Mouse (Mus musculus): Measurements from ENCODE around the gene Cntnap2.

Cntnap2 gene

DNA sequence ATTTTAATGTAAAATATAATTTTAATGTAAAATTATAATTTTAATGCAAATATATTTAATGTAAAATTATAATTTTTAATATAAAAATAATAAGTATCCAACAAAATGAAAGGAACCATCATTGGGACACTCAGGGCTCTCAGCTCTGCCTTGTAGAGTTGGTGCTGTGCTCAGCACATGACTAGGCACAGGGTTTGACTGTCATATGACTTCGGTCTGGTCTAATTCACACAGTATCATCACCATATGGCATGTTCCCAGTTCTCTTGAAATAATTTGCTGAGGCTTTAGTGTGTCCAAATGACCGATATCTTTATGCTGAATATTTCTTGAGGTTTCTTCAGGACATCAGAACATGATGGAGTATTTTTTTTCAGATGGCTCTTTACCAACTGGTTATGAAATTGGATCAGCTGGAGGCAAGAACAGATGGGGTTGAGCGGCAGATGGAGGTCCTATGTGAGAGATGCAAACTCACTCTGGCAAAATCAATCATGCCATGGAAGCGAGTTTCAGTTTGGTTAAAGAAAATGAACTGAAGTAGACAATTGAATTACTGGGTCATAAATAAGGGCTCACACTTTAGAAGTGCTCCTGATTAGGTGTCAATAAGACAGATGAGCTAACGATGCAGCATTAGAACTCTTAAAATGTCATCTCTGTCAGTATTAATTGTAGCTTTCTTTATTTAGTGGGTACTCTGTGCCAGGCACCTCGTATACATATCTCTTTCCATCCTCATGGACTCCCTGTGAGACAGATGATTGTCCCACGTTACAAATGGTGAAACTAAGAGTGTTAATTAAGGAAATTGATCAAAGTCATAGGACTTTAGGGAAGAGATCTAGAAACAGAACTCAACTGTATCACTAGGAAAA lies 1645.4 kb downstream of the Cntnap2 start:
- no peak for DNase-seq

DNA sequence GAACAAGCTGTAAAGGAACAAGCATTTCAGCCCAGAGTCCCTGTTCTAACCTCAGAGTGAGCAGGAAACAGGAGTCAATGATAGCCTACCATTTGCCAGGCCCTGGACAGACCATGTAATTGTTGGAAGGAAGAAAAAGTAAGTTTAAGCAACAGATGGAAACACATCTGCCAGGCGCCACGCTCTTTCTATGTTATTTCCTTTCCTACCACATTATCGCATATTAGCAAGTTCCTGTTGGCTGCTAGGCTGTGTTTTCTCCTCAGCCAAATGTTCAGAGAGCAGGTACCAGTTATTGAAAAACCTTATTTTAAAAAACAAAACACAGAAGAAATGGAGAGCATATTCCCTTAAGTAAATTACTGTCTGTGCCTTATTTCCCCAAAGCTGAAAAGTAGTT lies 1646.8 kb downstream of the Cntnap2 start:
- DNase-seq, result no peak

DNA sequence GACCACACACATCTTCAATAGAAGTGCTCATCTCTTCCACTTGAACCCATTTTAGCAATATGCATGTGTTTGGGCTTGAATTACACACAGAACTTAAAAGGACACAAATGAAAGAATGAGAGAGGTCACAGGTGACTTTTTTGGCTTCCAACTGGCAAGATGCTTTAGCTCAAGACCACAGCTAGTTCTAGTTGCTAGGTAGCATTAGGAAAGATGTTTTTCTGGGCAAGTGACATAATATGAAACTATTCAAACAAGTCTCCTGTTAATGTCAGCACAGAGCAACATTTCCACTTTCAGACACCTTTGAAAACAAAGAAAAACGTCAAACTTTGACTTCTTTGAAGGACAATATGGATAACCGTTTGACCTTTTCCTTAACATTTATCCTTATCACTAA lies 1657.4 kb downstream of the Cntnap2 start:
- DNase-seq, result no peak

DNA sequence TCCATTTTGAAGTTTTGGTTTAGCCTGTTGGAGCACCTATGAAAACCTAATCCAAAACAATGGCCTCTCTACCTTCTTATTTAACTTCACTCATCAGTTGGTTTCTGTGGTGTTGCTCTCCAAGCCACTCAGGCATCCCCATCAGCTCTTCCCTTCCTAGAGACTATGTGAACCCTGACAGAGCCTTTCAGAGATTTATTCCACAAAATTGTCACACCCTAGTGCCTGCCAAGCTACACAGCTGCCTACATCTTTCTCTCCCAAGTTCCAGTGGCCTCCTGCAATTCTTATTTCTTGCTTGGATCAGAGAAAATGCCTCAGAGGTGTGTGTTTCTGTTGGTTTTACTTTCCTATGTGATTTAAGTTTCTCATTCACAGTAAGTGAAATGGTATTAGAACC lies 1674.6 kb downstream of the Cntnap2 start:
- DNase-seq, result no peak

- no peak for DNase-seq
These were observed 1689.3 kb downstream of the Cntnap2 start for GRCm38 (mm10) chr6:46748448-46748847.

- DNase-seq, result no peak
These were observed 1704.3 kb downstream of the Cntnap2 start for GRCm38 (mm10) chr6:46763481-46763880.

DNA sequence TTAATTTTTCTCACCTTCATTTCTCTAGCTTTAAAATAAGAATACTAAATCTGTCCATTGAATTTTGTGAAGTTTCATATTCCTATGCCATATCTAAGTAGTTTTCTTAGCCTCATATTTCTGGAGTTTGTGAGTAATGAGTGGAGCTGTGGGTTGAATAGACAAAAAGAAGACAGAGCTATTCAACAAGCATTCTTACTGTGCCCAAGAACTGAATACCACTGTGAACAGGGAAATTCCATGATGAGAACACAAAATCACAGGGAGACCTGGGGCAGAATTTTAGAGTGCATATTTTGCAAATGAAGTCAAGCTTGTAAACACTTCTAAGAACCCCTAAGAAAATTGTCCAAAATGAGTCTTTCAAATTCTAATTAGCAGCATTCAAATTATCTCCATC lies 1715.4 kb downstream of the Cntnap2 start:
- DNase-seq, result no peak

DNA sequence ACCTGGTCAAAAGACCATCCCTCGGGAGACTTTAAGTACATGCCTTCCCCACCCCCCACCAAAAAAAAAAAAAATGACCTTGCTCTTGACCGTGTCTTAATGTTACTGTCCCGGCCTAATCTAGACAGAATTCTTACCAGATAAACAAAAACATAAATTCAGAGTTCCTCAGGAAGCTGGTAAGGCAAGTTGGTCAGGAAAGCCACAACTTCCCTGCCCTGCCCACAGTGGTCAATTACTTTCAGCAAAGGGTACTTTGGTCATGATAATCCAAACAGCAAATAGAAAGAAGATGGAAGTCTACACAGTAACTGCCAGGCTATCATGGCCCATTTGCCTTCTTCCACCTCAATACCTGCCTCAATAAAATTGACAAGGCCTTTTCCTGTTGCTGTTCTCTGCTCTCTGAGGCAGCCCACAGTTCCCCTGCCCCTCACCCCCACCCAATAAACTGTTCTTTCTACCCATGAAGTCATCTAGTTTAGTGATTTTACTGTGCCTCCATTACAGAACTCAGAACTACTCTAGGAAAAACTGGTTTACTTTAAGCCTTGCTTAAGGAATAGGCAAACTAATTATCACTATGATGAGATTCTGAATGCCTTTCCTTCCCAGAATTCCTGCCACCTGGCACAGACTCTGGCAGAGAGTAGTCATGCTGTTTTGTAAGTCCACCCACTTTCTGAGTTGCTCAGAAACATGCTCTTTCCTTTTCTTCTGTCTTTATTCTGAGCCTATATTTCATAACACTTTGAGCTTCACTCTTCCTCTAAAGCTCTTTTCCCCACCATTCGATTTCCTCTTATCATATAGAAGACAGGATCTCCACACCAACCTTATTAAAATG lies 1743.3 kb downstream of the Cntnap2 start:
- DNase-seq, result no peak

GRCm38 (mm10) chr6:46856635-46857034 lies 1797.5 kb downstream of the Cntnap2 start:
- DNase-seq, result no peak

GRCm38 (mm10) chr6:46861076-46861475 lies 1801.9 kb downstream of the Cntnap2 start:
- DNase-seq, result no peak

DNA sequence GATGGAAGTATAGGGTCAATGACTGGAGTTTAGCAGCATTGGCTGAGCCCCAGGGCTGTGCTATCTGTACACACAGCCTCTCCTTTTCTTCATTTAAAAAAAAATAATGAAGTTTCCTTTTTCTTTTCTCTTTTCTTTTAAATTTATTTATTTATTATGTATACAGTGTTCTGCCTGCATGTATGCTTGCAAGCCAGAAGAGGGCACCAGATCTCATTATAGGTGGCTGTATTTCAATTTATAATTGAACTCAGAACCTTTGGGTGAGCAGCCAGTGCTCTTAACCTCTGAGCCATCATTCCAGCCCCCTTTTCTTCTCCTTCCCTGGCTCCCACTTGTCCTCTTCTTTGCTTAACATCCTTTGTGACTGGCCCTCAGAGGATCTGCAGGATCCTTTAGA lies 1807.2 kb downstream of the Cntnap2 start:
- DNase-seq, result no peak

DNA sequence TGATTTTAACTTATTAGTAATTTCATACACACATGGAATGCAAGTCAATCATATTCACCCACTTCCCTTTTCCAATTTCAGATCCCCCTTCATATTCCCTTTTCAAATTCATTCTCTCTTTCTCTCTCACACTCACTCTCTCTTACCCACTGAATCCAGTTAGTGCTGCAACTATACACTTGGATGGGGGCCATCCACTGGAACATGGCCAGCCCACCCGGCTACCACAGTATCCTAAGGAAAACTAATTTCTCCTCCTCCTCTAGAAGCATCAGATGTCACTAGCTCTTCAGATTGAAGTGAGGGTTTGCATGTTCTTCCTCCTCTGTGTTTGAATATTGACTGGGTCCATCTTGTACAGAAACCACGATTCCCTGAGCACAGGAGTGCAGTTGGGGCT lies 1827.1 kb downstream of the Cntnap2 start:
- no peak for DNase-seq

- DNase-seq, result no peak
These were observed 1850.0 kb downstream of the Cntnap2 start for GRCm38 (mm10) chr6:46909167-46909566.

- no peak for DNase-seq
These were observed 1859.6 kb downstream of the Cntnap2 start for GRCm38 (mm10) chr6:46918701-46919274.

- DNase-seq, result no peak
These were observed 1860.8 kb downstream of the Cntnap2 start for GRCm38 (mm10) chr6:46919973-46920372.

DNA sequence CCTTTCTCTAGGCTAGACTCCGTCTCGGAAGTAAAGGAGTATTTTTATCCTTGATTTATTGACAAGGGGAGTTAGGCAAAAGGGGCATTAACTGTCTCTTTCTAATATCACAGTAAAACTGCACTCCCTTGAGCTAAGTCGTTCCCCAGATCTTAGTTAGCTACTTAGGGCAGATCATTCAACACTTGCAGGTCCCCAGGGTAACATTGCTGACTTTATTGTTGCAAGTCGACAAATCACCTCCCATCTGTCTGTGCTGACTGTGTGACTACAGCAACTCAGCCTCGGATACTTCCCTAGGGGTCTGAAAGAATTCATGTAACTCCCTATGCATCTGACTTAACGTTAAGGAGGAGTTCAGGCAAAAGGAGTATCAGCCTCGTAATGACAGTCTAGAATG lies 1865.6 kb downstream of the Cntnap2 start:
- DNase-seq, result no peak

DNA sequence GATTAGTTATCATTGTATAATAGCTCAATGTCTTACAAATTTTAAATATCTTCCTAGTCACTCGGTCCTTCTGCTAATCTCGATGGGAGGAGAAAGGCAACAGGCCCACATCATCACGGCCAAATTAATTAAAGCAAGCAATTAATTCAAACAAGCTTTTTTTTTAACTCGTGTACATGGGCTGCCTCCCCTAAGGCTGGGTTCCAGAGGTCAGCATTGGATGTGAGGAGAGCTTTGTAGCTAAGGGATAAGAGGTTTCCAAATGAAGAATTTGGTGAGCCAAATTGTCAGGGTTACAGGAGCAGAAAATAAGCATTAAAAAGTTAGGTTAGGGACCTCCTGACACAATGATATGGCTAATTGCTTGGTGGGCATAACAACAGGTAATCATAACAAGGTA lies 1886.5 kb downstream of the Cntnap2 start:
- no peak for DNase-seq

DNA sequence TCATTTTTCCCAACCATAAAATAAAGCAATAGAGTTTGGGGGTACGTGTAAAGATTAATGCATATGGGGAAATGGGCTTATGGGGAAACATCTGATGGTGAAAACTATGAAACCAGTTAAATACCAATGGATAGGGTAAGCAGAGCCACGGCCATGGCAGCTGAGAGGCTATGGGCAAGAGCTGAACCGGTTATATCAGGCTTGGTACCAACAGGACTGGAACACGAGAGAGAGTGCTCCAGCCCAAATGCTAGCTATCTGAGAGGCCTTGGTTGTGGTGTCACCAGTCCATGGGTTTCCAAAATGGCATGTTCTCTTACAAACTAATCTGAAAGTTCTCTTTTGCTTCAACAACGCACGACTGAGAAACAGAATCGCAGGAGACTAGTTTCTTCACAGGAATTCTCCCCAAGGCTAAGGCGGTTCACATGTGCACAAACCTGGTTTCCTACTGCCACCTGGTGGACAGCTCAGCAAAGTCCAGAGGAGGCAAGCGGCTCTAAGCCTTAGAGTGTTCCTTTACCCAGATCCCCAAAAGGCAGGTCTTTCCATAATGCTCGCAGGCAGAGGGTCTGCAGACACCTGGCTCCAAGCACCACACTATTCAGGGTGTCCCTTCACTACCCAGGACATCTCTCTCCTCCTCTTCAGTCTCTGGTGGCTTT lies 1902.0 kb downstream of the Cntnap2 start:
- DNase-seq, result peak in 1 of 2 experiments; percentile 18

DNA sequence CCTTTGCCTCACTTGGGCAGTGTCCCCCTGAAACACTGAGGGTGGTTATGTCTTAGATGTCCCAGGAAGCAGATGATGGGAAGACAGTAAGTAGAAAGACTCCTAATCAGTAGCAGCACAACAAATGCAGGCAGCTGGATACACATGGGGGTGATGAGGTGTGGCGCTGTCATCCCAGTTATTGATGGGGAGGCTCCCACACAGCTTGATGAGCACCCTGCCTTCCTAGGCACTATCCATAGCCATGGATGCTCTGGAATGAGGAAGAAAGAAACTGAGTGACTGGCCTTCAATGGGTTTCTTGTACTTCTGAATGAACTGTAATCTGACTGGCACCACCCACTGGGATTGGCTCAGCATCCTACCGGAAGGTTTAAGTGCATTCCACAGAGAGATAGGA lies 1904.1 kb downstream of the Cntnap2 start:
- no peak for DNase-seq

DNA sequence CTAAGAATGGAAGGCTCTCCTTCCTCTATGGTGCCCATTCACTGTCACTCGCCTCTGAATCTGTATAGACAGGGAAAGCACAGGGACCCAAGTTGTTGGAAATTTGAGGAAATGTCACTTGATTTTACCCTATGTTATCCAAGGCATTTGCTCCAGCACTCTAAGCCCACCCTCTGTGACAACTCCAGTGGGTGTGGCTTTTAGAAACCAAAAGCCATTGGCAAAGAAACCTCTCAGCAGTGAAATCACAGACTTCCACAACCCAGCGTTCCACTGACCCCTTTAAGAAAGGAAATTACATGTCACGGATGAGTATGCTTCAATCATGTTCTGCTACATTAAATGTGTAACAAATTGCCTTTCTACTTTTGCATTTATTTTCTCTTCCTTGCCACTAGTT lies 1904.5 kb downstream of the Cntnap2 start:
- DNase-seq, result no peak

GRCm38 (mm10) chr6:46972640-46973039 lies 1913.5 kb downstream of the Cntnap2 start:
- DNase-seq, result no peak

DNA sequence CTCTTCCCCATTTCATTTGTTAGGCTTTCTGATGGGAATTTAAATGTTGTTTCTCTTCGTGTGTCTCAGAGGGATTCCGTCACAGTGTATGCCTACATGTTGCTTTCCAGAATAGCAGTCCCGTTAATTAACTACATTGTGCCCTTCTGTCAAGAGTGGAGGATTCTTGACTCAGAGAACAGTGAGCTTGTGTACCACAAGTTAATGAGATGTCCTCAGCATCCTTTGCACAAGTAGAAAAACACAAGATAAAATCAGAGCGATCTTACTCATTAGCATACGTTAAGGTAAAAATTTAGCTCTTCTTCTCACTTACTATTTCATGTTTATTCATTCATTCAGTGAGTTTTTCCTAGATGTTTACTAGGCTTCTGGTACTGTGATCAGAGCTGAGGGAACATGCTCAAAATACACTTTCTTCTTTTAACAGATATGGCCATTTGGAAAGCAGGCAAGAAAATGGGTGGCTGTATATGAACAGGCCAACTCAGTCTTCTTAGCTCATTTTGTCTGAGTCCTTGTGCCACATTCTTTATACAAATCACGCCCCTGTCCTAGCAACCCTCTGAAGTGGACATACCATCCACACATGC lies 1936.9 kb downstream of the Cntnap2 start:
- no peak for DNase-seq

GRCm38 (mm10) chr6:47004430-47004829 lies 1945.3 kb downstream of the Cntnap2 start:
- no peak for DNase-seq

Data from spleen, adult 18-20 months (tissue).